Mouse (Mus musculus): ENCODE data around the gene Gm21992. TPM values are rescaled to one million over a fixed set of nuclear protein-coding genes. Genes with fewer than 3 reads are reported as not detected.

The Gm21992 gene
- total RNA-seq, 2 experiments from 2014 or later = 62.2 to 83.8 TPM

GRCm38 (mm10) chr19:4717281-4717680, 94.1 kb downstream of the Gm21992 start:
- ATAC-seq (replicated peaks; ENCODE audit: low FRiP score, poor library complexity, severe bottlenecking) = no peak

GRCm38 (mm10) chr19:4716756-4717155, 94.7 kb downstream of the Gm21992 start:
- ATAC-seq (replicated peaks; ENCODE audit: low FRiP score, poor library complexity, severe bottlenecking) = no peak

- ATAC-seq (replicated peaks; ENCODE audit: low FRiP score, poor library complexity, severe bottlenecking) = no peak
Observed at GRCm38 (mm10) chr19:4713886-4714285, 97.5 kb downstream of the Gm21992 start.

GRCm38 (mm10) chr19:4712781-4713526, 98.5 kb downstream of the Gm21992 start:
- ATAC-seq (replicated peaks; ENCODE audit: low FRiP score, poor library complexity, severe bottlenecking) = no peak

- no peak for ATAC-seq (replicated peaks; ENCODE audit: low FRiP score, poor library complexity, severe bottlenecking)
Observed at GRCm38 (mm10) chr19:4712156-4712780, 99.1 kb downstream of the Gm21992 start.

- ATAC-seq (replicated peaks; ENCODE audit: low FRiP score, poor library complexity, severe bottlenecking) = no peak
Observed at GRCm38 (mm10) chr19:4711601-4712155, 99.7 kb downstream of the Gm21992 start.

GRCm38 (mm10) chr19:4711098-4711600, 100.3 kb downstream of the Gm21992 start, which contains the start of gene Sptbn2:
Gene Sptbn2, plus strand, starts transcription at chr19:4711167.
- no peak for ATAC-seq (replicated peaks; ENCODE audit: low FRiP score, poor library complexity, severe bottlenecking)

- ATAC-seq (replicated peaks; ENCODE audit: low FRiP score, poor library complexity, severe bottlenecking) = no peak
Observed at GRCm38 (mm10) chr19:4708765-4709164, 102.6 kb downstream of the Gm21992 start.

- no peak for ATAC-seq (replicated peaks; ENCODE audit: low FRiP score, poor library complexity, severe bottlenecking)
Observed at GRCm38 (mm10) chr19:4701221-4701620, 110.2 kb downstream of the Gm21992 start.

- ATAC-seq (replicated peaks; ENCODE audit: low FRiP score, poor library complexity, severe bottlenecking) = no peak
Observed at GRCm38 (mm10) chr19:4700656-4701055, 110.8 kb downstream of the Gm21992 start.

- ATAC-seq (replicated peaks; ENCODE audit: low FRiP score, poor library complexity, severe bottlenecking) = no peak
Observed at GRCm38 (mm10) chr19:4699821-4700220, 111.6 kb downstream of the Gm21992 start.

- ATAC-seq (replicated peaks; ENCODE audit: low FRiP score, poor library complexity, severe bottlenecking) = no peak
Observed at GRCm38 (mm10) chr19:4698856-4699255, 112.6 kb downstream of the Gm21992 start.

- ATAC-seq (replicated peaks; ENCODE audit: low FRiP score, poor library complexity, severe bottlenecking) = no peak
Observed at GRCm38 (mm10) chr19:4698205-4698677, 113.2 kb downstream of the Gm21992 start, which contains the start of gene Gm960. Gene Gm960, minus strand, starts transcription at chr19:4698668.

GRCm38 (mm10) chr19:4697721-4698120, 113.7 kb downstream of the Gm21992 start:
- no peak for ATAC-seq (replicated peaks; ENCODE audit: low FRiP score, poor library complexity, severe bottlenecking)

GRCm38 (mm10) chr19:4697121-4697520, 114.3 kb downstream of the Gm21992 start:
- ATAC-seq (replicated peaks; ENCODE audit: low FRiP score, poor library complexity, severe bottlenecking) = no peak

GRCm38 (mm10) chr19:4694346-4694745, 117.1 kb downstream of the Gm21992 start:
- no peak for ATAC-seq (replicated peaks; ENCODE audit: low FRiP score, poor library complexity, severe bottlenecking)

Other genes starting within 250 kb of the Gm21992 start
- not detected in 2 replicates for gene Lrfn4, start 195.9 kb downstream of the Gm21992 start, total RNA-seq (2015; ENCODE audit: low replicate concordance)
- not detected in 2 replicates for gene Lrfn4, start 195.9 kb downstream of the Gm21992 start, total RNA-seq (2017; ENCODE audit: low replicate concordance)
- 21.6 and 26.4 TPM in 2 replicates for gene Rce1, start 186.0 kb downstream of the Gm21992 start, total RNA-seq (2015; ENCODE audit: low replicate concordance)
- 6.6 and 13.5 TPM in 2 replicates for gene Rce1, start 186.0 kb downstream of the Gm21992 start, total RNA-seq (2017; ENCODE audit: low replicate concordance)
- not detected in 2 replicates for gene Gm960, start 112.9 kb downstream of the Gm21992 start, total RNA-seq (2015; ENCODE audit: low replicate concordance)
- gene Gm960, start 112.9 kb downstream of the Gm21992 start, total RNA-seq (2017; ENCODE audit: low replicate concordance) = not detected in 2 replicates
- gene Sptbn2, start 100.4 kb downstream of the Gm21992 start, total RNA-seq (2015; ENCODE audit: low replicate concordance) = not detected in 2 replicates
- gene Sptbn2, start 100.4 kb downstream of the Gm21992 start, total RNA-seq (2017; ENCODE audit: low replicate concordance) = not detected in 2 replicates
- 4.3 and 5.0 TPM in 2 replicates for gene Rbm4b, start 55.1 kb downstream of the Gm21992 start, total RNA-seq (2015; ENCODE audit: low replicate concordance)
- 12.6 and 13.6 TPM in 2 replicates for gene Rbm4b, start 55.1 kb downstream of the Gm21992 start, total RNA-seq (2017; ENCODE audit: low replicate concordance)
- gene Rbm4, start 17.7 kb downstream of the Gm21992 start, total RNA-seq (2015; ENCODE audit: low replicate concordance) = 41.5 and 67.4 TPM in 2 replicates
- 106 and 172 TPM in 2 replicates for gene Rbm4, start 17.7 kb downstream of the Gm21992 start, total RNA-seq (2017; ENCODE audit: low replicate concordance)
- 28.1 and 35.3 TPM in 2 replicates for gene Rbm14, start within 50 bp of the Gm21992 start, total RNA-seq (2015; ENCODE audit: low replicate concordance)
- gene Rbm14, start within 50 bp of the Gm21992 start, total RNA-seq (2017; ENCODE audit: low replicate concordance) = 27.7 and 27.9 TPM in 2 replicates
- gene Ccs, start 27.7 kb upstream of the Gm21992 start, total RNA-seq (2015; ENCODE audit: low replicate concordance) = 30.2 and 74.6 TPM in 2 replicates
- gene Ccs, start 27.7 kb upstream of the Gm21992 start, total RNA-seq (2017; ENCODE audit: low replicate concordance) = 63.1 and 81.9 TPM in 2 replicates
- gene Ccdc87, start 27.8 kb upstream of the Gm21992 start, total RNA-seq (2015; ENCODE audit: low replicate concordance) = not detected in 2 replicates
- gene Ccdc87, start 27.8 kb upstream of the Gm21992 start, total RNA-seq (2017; ENCODE audit: low replicate concordance) = not detected in 2 replicates
- 22.0 and 71.3 TPM in 2 replicates for gene Ctsf, start 43.5 kb upstream of the Gm21992 start, total RNA-seq (2015; ENCODE audit: low replicate concordance)
- 41.3 and 45.0 TPM in 2 replicates for gene Ctsf, start 43.5 kb upstream of the Gm21992 start, total RNA-seq (2017; ENCODE audit: low replicate concordance)
- not detected in 2 replicates for gene Actn3, start 66.3 kb upstream of the Gm21992 start, total RNA-seq (2015; ENCODE audit: low replicate concordance)
- 0.26 and 0.53 TPM in 2 replicates for gene Actn3, start 66.3 kb upstream of the Gm21992 start, total RNA-seq (2017; ENCODE audit: low replicate concordance)
- 19.8 and 34.0 TPM in 2 replicates for gene Zdhhc24, start 67.1 kb upstream of the Gm21992 start, total RNA-seq (2015; ENCODE audit: low replicate concordance)
- 18.0 and 24.9 TPM in 2 replicates for gene Zdhhc24, start 67.1 kb upstream of the Gm21992 start, total RNA-seq (2017; ENCODE audit: low replicate concordance)
- 0.42 and 4.0 TPM in 2 replicates for gene Bbs1, start 95.0 kb upstream of the Gm21992 start, total RNA-seq (2015; ENCODE audit: low replicate concordance)
- 4.5 and 7.7 TPM in 2 replicates for gene Bbs1, start 95.0 kb upstream of the Gm21992 start, total RNA-seq (2017; ENCODE audit: low replicate concordance)
- gene Dpp3, start 116.7 kb upstream of the Gm21992 start, total RNA-seq (2015; ENCODE audit: low replicate concordance) = 9.0 and 13.0 TPM in 2 replicates
- gene Dpp3, start 116.7 kb upstream of the Gm21992 start, total RNA-seq (2017; ENCODE audit: low replicate concordance) = 9.1 and 15.7 TPM in 2 replicates
- gene Peli3, start 131.5 kb upstream of the Gm21992 start, total RNA-seq (2015; ENCODE audit: low replicate concordance) = not detected in 2 replicates
- gene Peli3, start 131.5 kb upstream of the Gm21992 start, total RNA-seq (2017; ENCODE audit: low replicate concordance) = not detected in 2 replicates
- gene Mrpl11, start 150.5 kb upstream of the Gm21992 start, total RNA-seq (2015; ENCODE audit: low replicate concordance) = 4.7 and 8.0 TPM in 2 replicates
- gene Mrpl11, start 150.5 kb upstream of the Gm21992 start, total RNA-seq (2017; ENCODE audit: low replicate concordance) = 10.5 and 14.1 TPM in 2 replicates
- gene Npas4, start 178.7 kb upstream of the Gm21992 start, total RNA-seq (2015; ENCODE audit: low replicate concordance) = not detected in 2 replicates
- not detected in 2 replicates for gene Npas4, start 178.7 kb upstream of the Gm21992 start, total RNA-seq (2017; ENCODE audit: low replicate concordance)
- gene Slc29a2, start 212.2 kb upstream of the Gm21992 start, total RNA-seq (2015; ENCODE audit: low replicate concordance) = not detected in 2 replicates
- gene Slc29a2, start 212.2 kb upstream of the Gm21992 start, total RNA-seq (2017; ENCODE audit: low replicate concordance) = not detected in 2 replicates
- not detected in 2 replicates for gene B4gat1, start 227.2 kb upstream of the Gm21992 start, total RNA-seq (2015; ENCODE audit: low replicate concordance)
- gene B4gat1, start 227.2 kb upstream of the Gm21992 start, total RNA-seq (2017; ENCODE audit: low replicate concordance) = 0.68 TPM in 1 of 2 replicates, not detected in the other
- 1.3 and 4.0 TPM in 2 replicates for gene AC124502.3, start 227.3 kb upstream of the Gm21992 start, total RNA-seq (2015; ENCODE audit: low replicate concordance)
- gene AC124502.3, start 227.3 kb upstream of the Gm21992 start, total RNA-seq (2017; ENCODE audit: low replicate concordance) = 2.1 TPM in 1 of 2 replicates, not detected in the other
- 4.6 and 13.0 TPM in 2 replicates for gene Brms1, start 229.7 kb upstream of the Gm21992 start, total RNA-seq (2015; ENCODE audit: low replicate concordance)
- 4.5 and 10.9 TPM in 2 replicates for gene Brms1, start 229.7 kb upstream of the Gm21992 start, total RNA-seq (2017; ENCODE audit: low replicate concordance)
- gene Rin1, start 238.9 kb upstream of the Gm21992 start, total RNA-seq (2015; ENCODE audit: low replicate concordance) = 0.42 TPM in 1 of 2 replicates, not detected in the other
- gene Rin1, start 238.9 kb upstream of the Gm21992 start, total RNA-seq (2017; ENCODE audit: low replicate concordance) = not detected in 2 replicates